In genomic region chr4:110264345-110264943, GRCm38 (mm10) we compare ENCODE assay signal across 27 mouse cellular contexts.
DNase-seq lines count a peak whose midpoint lies in the region; ATAC-seq and TF ChIP-seq lines count a peak whose summit lies in the region.
"Had no signal": no experiment of that assay in that cellular context is flagged by ENCODE, and none has a peak within 500 bp of the region (broad histone marks: within the 10 kb centered on the region; RNA-seq: fewer than 3 reads in every experiment).

No protein-coding gene starts in this region.

- no peaks in the 10 kb centered on the region for H3K9me3 ChIP-seq in forebrain, embryonic 12.5 days
- H3K9me3 ChIP-seq in forebrain, embryonic 10.5 days: no peaks in the 10 kb centered on the region
- H3K9me3 ChIP-seq in kidney, embryonic 16.5 days (ENCODE audit: low read length): no peaks in the 10 kb centered on the region
- H3K9me3 ChIP-seq in neural tube, embryonic 13.5 days: no peaks in the 10 kb centered on the region
- H3K9me3 ChIP-seq: embryonic facial prominence, embryonic 13.5 days; heart, embryonic 13.5 days; midbrain, embryonic 15.5 days; neural tube, embryonic 12.5 days had no signal

- 61% methylated on average over 8 of the region's 8 CpGs for WGBS in forebrain, embryonic 12.5 days
- 83% methylated on average over 8 of the region's 8 CpGs for WGBS in forebrain, embryonic 10.5 days
- 38% methylated on average over 8 of the region's 8 CpGs for WGBS in kidney, embryonic 16.5 days
- WGBS in kidney, adult 2 months: 38% methylated on average over 8 of the region's 8 CpGs
- 52% methylated on average over 8 of the region's 8 CpGs for WGBS in neural tube, embryonic 13.5 days

- no peak for TF ChIP-seq POLR2A in kidney, adult 2 months (IDR thresholded peaks at IDR 0.05; ENCODE audit: low read depth, low read length)

- H3K4me1 ChIP-seq in forebrain, embryonic 12.5 days: peaks cover 18% of the 10 kb centered on the region
- H3K4me1 ChIP-seq in forebrain, embryonic 10.5 days: peaks cover 7% of the 10 kb centered on the region
- no peaks in the 10 kb centered on the region for H3K4me1 ChIP-seq in kidney, embryonic 16.5 days (ENCODE audit: insufficient read depth, low read length)
- H3K4me1 ChIP-seq in kidney, adult 2 months (ENCODE audit: control insufficient read depth, insufficient read depth, low read length): no peaks in the 10 kb centered on the region
- peaks cover 20% of the 10 kb centered on the region for H3K4me1 ChIP-seq in neural tube, embryonic 13.5 days (replicated peaks)
- H3K4me1 ChIP-seq: embryonic facial prominence, embryonic 13.5 days; neural tube, embryonic 12.5 days had no signal

- no peak for TF ChIP-seq CTCF in kidney, adult 2 months (conservative IDR thresholded peaks at IDR 0.05; ENCODE audit: insufficient read depth, insufficient read length, low read depth, low read length)

- H3K4me3 ChIP-seq in forebrain, embryonic 12.5 days (replicated peaks): no peak overlapping the region
- H3K4me3 ChIP-seq in forebrain, embryonic 10.5 days: no peak overlapping the region
- H3K4me3 ChIP-seq in kidney, embryonic 16.5 days (ENCODE audit: low read length): no peak overlapping the region
- no peak overlapping the region for H3K4me3 ChIP-seq in kidney, adult 2 months (ENCODE audit: insufficient read depth, low read depth, low read length)
- no peak overlapping the region for H3K4me3 ChIP-seq in neural tube, embryonic 13.5 days
- H3K4me3 ChIP-seq: embryonic facial prominence, embryonic 13.5 days; heart, embryonic 13.5 days; midbrain, embryonic 15.5 days; neural tube, embryonic 12.5 days had no signal

- no peak overlapping the region for H3K4me2 ChIP-seq in forebrain, embryonic 12.5 days
- no peak overlapping the region for H3K4me2 ChIP-seq in kidney, embryonic 16.5 days (replicated peaks; ENCODE audit: low read depth, low read length)
- H3K4me2 ChIP-seq in neural tube, embryonic 13.5 days: no peak overlapping the region
- H3K4me2 ChIP-seq: embryonic facial prominence, embryonic 13.5 days; heart, embryonic 13.5 days; midbrain, embryonic 15.5 days; neural tube, embryonic 12.5 days had no signal

- H3K27ac ChIP-seq in forebrain, embryonic 12.5 days: 0 out of 2 replicates have a peak overlapping the region, but pooled peaks have one; percentile 25
- H3K27ac ChIP-seq in forebrain, embryonic 10.5 days: no peak overlapping the region
- no peak overlapping the region for H3K27ac ChIP-seq in kidney, embryonic 16.5 days (ENCODE audit: low read length)
- no peak overlapping the region for H3K27ac ChIP-seq in kidney, adult 2 months (ENCODE audit: insufficient read depth, low read depth, low read length)
- H3K27ac ChIP-seq in neural tube, embryonic 13.5 days (replicated peaks): no peak overlapping the region
- H3K27ac ChIP-seq: embryonic facial prominence, embryonic 13.5 days; heart, embryonic 13.5 days; liver, embryonic 14.5 days; midbrain, embryonic 15.5 days; neural tube, embryonic 12.5 days had no signal

- H3K9ac ChIP-seq in forebrain, embryonic 12.5 days: no peak overlapping the region
- H3K9ac ChIP-seq in kidney, embryonic 16.5 days (replicated peaks; ENCODE audit: low read length): no peak overlapping the region
- H3K9ac ChIP-seq in neural tube, embryonic 13.5 days: 0 out of 2 replicates have a peak overlapping the region, but pooled peaks have one; percentile 12
- H3K9ac ChIP-seq: embryonic facial prominence, embryonic 13.5 days; heart, embryonic 13.5 days; liver, embryonic 14.5 days; midbrain, embryonic 15.5 days; neural tube, embryonic 12.5 days had no signal

- no peaks in the 10 kb centered on the region for H3K27me3 ChIP-seq in forebrain, embryonic 12.5 days
- H3K27me3 ChIP-seq in forebrain, embryonic 10.5 days (ENCODE audit: poor library complexity, severe bottlenecking): no peaks in the 10 kb centered on the region
- H3K27me3 ChIP-seq in kidney, embryonic 16.5 days (ENCODE audit: insufficient read depth, low read length): no peaks in the 10 kb centered on the region
- H3K27me3 ChIP-seq in kidney, adult 2 months (replicated peaks; ENCODE audit: control insufficient read depth, insufficient read depth, low read length): no peaks in the 10 kb centered on the region
- no peaks in the 10 kb centered on the region for H3K27me3 ChIP-seq in neural tube, embryonic 13.5 days
- H3K27me3 ChIP-seq: embryonic facial prominence, embryonic 13.5 days; heart, embryonic 13.5 days; midbrain, embryonic 15.5 days; neural tube, embryonic 12.5 days had no signal

- no peak for ATAC-seq in forebrain, embryonic 12.5 days (ENCODE audit: low FRiP score)
- 0 out of 2 replicates have a peak, but pooled peaks have one; percentile 54 for ATAC-seq in kidney, embryonic 16.5 days (ENCODE audit: low FRiP score, low TSS enrichment)
- ATAC-seq in neural tube, embryonic 13.5 days (ENCODE audit: low read depth): no peak
- ATAC-seq: hindbrain, embryonic 16.5 days; midbrain, embryonic 15.5 days had no signal

- 0 out of 2 replicates have a peak, but pooled peaks cover 6% of the 10 kb centered on the region for H3K36me3 ChIP-seq in forebrain, embryonic 12.5 days (replicated peaks)
- no peaks in the 10 kb centered on the region for H3K36me3 ChIP-seq in forebrain, embryonic 10.5 days (replicated peaks)
- H3K36me3 ChIP-seq in kidney, embryonic 16.5 days (ENCODE audit: insufficient read depth, low read length): no peaks in the 10 kb centered on the region
- H3K36me3 ChIP-seq in kidney, adult 2 months (ENCODE audit: control insufficient read depth, insufficient read depth, low read length): no peaks in the 10 kb centered on the region
- H3K36me3 ChIP-seq in neural tube, embryonic 13.5 days: peaks cover 10% of the 10 kb centered on the region; the same call in 1 of the 2 replicates
- H3K36me3 ChIP-seq: embryonic facial prominence, embryonic 13.5 days; G1E; heart, embryonic 13.5 days; midbrain, embryonic 15.5 days; neural tube, embryonic 12.5 days had no signal

- DNase-seq in forebrain, embryonic 10.5 days (ENCODE audit: extremely low spot score, low spot score): no peak
- no peak for DNase-seq in kidney, adult 2 months
- no peak for DNase-seq in neural tube, embryonic 10.5 days (ENCODE audit: extremely low spot score, low spot score)
- DNase-seq in thymus, postnatal 14 days: no peak
- no peak for DNase-seq in urinary bladder, postnatal 4 days (ENCODE audit: low spot score in 2 of 2)
- DNase-seq: adrenal gland, adult 8-10 months; cerebellum, adult 11-12 months; cerebellum, postnatal 10 days; gastrocnemius, postnatal 25 days; heart, adult 18-20 months; heart, postnatal 10 days; kidney, adult 18-20 months; kidney, postnatal 36 days; liver; lung, adult 2 months; lung, postnatal 10 days; right cerebral cortex, postnatal 14 days had no signal
